10 mouse cellular contexts compared by ENCODE assay signal in genomic region chr8:117437616-117438015, GRCm38 (mm10).
A peak's percentile ranks its signal among the peaks of the same experiment; 100 is the strongest.
DNase-seq lines count a peak whose midpoint lies in the region; TF ChIP-seq lines count a peak whose summit lies in the region.
"Had no signal": no experiment of that assay in that cellular context is flagged by ENCODE, and none has a peak within 500 bp of the region (broad histone marks: within the 10 kb centered on the region; RNA-seq: fewer than 3 reads in every experiment).

No protein-coding gene starts in this region.

- intact Hi-C loops in heart, postnatal 36 days (cut with DNase I): no loop called here

- no peak for TF ChIP-seq CTCF in cerebellum, adult 2 months (IDR thresholded peaks at IDR 0.05; ENCODE audit: borderline replicate concordance, insufficient read depth, low read depth, low read length)

- H3K27me3 ChIP-seq in cerebellum, adult 2 months (ENCODE audit: control insufficient read depth, insufficient read depth, low read length): no peaks in the 10 kb centered on the region

- peaks cover 10% of the 10 kb centered on the region for H3K4me1 ChIP-seq in cerebellum, adult 2 months (ENCODE audit: control insufficient read depth, insufficient read depth, low read length)

- 18% methylated on average over 5 of the region's 5 CpGs for WGBS in cerebellum, adult 2 months

- H3K27ac ChIP-seq in cerebellum, adult 2 months (ENCODE audit: insufficient read depth, low read length): no peak overlapping the region

- no peak overlapping the region for H3K4me3 ChIP-seq in cerebellum, adult 2 months (replicated peaks; ENCODE audit: insufficient read depth, low read depth, low read length)

- DNase-seq in kidney, adult 9 months: peak; percentile 25
- DNase-seq in kidney, adult 18-20 months: no peak
- DNase-seq in cerebellum, adult 2 months: peak; percentile 61 to 80
- DNase-seq in cerebellum, postnatal 36 days: peak; percentile 60 to 68
- DNase-seq in heart, postnatal 36 days: peak; percentile 35 to 44
- no peak for DNase-seq in spleen, postnatal 4 days (ENCODE audit: low spot score in 2 of 2)
- no peak for DNase-seq in c-Kit-positive CD71-positive TER-119-positive erythroid progenitor cells, embryonic 14.5 days (ENCODE audit: low spot score)
- DNase-seq: liver; spleen, adult 18-20 months; thymus, postnatal 36 days had no signal

- TF ChIP-seq POLR2A in cerebellum, adult 2 months (IDR thresholded peaks at IDR 0.05; ENCODE audit: borderline replicate concordance, insufficient read depth, low read length): no peak

Comparison
In these comparisons a context has a peak if more than half of its experiments do, and no peak if none do; other contexts are left out.
1. DNase-seq: peak in kidney, adult 9 months (single experiment), cerebellum, adult 2 months (2 of 2), cerebellum, postnatal 36 days (2 of 2) and heart, postnatal 36 days (2 of 2); none in kidney, adult 18-20 months (single experiment), spleen, postnatal 4 days (0 of 2) and c-Kit-positive CD71-positive TER-119-positive erythroid progenitor cells, embryonic 14.5 days (single experiment).